Mouse (Mus musculus) G1E (cell line): ENCODE results near the gene Slc1a5.

Experiments used
- CTCF ChIP-seq: IDR thresholded peaks from 2 replicates; pipeline ENCODE4 v1.5.1; 2012; ENCODE audit warnings: low read depth, low read length, inconsistent platforms, mixed read lengths
- GATA1 ChIP-seq: IDR thresholded peaks from 2 replicates; pipeline ENCODE4 v1.6.1; 2012; ENCODE audit warnings: borderline replicate concordance, low read length, inconsistent platforms, mixed read lengths
- GATA2 ChIP-seq: IDR thresholded peaks from 2 replicates; pipeline ENCODE4 v1.6.1; 2012; ENCODE audit warnings: low read depth, low read length, inconsistent platforms, borderline replicate concordance
- POLR2AphosphoS5 ChIP-seq: IDR thresholded peaks from 2 replicates; pipeline ENCODE4 v1.6.1; 2012; ENCODE audit warnings: low read depth, low read length, inconsistent platforms; ENCODE audit not compliant: insufficient replicate concordance

DNA sequence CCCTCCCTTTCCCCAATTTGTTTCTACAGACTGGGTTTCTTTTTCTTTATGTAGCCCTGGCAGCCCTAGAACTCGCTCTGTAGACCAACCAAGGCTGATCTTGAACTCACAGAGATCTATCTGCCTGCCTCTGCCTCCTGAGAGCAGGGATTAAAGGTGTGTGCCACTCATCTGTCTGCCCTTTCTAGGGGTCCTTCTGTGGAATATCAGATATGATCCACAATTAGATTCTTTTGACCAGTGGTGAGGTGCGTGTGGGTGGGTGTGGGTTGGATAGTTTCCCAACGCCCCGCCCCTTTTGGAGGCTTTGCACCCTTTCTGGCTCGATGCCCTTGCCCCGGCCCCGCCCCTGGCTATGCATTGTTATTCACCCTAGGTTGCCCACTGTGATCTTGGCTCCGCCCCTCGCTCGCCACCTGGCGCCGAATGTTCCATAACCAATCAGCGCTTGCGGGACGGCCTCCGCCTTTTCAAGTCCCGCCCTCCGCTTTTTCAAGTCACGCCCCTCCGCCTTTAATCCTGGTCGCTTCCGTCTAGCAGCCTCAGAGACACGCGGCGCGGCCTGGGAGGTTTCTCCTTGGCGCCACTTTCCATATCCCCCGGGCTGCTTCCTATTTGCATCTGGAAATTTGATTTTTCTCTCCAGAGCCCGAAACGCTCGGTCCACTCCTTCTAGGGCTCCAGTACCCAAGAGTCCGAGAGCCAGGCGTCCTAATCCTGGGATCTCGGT is at the start of gene Slc1a5:
- no peak for TF ChIP-seq CTCF
- TF ChIP-seq POLR2AphosphoS5: no peak
- no peak for TF ChIP-seq GATA1
- TF ChIP-seq GATA2: no peak
